Mouse (Mus musculus) ovary, postnatal 14 days (tissue): Measurements from ENCODE around the gene Them4.

Source experiments
- DNase-seq: peaks from one replicate; pipeline ENCODE4 v3.0.0; 2022; ENCODE audit warnings: low spot score

The Them4 gene

GRCm38 (mm10) chr3:94368631-94369030, 58.7 kb downstream of the Them4 start:
- DNase-seq, result no peak

DNA sequence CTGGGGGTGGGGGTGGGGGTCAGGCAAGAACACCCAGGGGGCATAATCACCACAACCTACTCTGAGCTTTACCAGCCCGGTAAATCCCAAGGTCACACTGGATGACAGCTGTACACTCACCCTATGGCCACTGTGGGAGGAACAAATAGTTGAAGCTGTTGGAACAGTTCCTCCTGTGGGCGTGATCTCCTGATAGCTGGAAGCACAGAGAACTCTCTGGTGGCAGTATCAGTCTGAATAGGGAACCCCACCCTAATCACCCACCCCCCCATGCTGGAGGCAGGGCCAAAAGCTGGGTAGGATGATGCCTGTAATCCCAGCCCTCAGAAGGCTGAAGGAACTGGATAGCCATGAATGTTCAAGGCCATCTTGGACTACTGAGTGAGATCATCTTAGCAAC, 59.8 kb downstream of the Them4 start:
- no peak for DNase-seq

GRCm38 (mm10) chr3:94371637-94372036, 61.7 kb downstream of the Them4 start:
- DNase-seq, result peak; percentile 79

DNA sequence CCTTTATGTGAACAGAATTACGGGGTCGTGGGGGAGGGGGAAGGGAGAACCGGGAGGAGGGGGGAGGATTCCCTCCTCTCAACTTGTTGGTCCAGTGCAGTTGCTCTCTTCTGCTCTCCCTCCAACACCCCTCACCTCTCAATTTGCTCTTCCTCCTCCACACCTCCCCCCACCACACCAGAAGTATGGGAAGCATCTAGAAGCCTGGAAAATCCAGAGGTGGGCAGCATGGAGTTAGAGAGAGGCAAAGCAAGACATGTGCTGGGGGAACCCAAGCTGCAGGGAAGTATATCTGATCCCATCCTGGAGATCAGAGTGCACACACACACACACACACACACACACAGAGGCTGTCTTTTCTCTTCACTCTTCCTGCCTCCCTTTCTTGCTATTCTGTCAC, 62.1 kb downstream of the Them4 start:
- no peak for DNase-seq

DNA sequence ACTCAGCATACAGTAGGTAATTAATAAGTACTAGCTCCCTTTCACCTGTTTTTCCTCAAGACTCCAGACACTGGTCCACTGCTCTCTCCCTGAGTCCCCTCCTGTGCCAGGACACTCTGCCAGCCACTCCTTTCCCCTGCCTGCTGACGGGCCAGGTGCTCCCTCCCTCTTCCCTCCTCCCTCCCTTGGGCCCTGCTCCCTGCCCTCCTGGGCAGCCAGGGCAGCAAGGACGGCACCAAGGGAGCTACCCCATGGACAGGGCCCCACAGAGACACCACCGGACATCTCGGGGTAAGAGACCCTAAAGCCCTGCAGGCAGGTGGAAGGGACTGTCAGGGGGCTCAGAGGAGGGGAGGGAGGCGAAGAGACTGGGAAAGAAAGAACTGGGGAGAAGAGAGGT, 62.8 kb downstream of the Them4 start, which contains the start of gene Rorc:
Gene Rorc, plus strand, starts transcription at position 154 of the 400 bp plus-strand sequence.
- DNase-seq, result peak; percentile 42

DNA sequence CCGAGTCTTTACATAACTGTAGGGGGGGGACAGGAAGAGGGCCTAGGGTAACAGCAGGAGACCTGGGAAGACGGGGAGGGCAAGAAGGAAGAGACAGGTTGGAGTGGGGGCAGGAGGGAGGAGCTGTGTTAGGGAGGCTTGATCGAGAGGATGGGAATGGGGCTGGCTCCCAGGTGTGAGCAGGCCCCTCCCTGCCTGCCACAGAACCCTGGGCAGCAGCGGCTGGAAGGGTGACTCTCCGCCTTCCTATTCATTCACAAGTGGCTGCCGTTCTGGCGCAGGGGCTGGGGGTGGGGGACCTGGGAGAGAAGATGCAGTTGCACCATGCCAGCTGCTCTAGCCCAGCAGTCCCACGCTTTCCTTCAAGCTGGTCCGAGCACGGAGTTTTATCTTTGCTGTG, 63.2 kb downstream of the Them4 start:
- no peak for DNase-seq

DNA sequence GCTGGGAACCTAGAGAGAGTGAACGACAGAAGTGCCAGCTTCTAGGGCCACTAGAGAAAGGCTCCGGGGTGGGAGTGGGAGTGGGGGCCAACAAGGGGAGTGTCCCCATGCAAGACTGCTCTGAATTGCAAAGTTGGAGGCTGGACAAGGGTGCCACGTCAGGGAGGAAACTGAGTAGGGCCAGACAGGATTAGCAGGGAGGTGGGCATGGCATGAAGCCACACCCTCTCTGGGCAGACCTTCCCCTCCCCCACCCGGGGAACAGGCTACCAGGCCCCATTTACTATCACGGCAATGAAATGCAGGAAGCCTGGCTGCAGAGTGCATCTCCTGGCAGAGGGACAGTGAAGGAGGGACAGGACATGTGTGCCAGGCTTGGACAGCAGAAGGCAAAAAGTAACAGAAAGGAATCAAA, 63.7 kb downstream of the Them4 start:
- no peak for DNase-seq

DNA sequence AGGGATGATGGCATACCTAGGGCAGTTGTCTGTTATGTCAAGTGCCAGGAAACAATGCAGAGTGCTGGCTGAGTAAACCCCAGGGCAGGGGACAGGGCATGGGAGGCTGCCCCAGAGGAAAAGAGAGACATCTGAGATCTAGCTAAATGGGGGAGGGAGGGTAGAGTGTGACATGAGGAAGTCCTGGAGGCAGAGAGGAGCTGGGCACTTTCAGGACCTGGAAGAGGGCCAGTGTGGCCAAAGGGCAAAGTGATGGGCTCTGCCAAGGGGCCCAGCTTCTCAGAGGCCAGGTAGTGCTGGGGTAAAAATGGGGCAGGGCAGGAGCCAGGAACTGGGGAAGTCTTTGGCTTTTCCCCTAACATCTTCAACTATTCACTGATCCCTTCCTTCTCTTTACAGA, 64.7 kb downstream of the Them4 start:
- DNase-seq, result no peak

DNA sequence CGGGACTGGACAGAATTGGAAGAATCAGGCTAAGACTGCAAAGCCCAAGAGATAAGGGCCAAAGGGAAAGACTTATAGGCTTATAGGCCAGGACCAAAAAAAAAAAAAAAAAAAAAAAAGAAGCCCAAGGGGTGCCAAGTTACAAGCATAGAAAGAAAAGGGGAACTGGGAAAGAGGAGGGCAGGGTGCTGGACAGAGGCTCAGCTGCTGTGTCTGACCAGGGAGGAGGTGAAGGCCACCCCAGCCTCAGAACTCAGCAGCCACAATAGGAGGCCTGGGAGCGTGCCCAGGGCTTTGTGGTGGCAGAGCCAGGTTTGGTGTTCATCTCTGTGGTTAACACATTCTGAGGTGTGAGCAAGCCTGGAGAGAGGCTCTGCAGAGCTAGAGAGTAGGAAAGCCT, 65.3 kb downstream of the Them4 start:
- no peak for DNase-seq

DNA sequence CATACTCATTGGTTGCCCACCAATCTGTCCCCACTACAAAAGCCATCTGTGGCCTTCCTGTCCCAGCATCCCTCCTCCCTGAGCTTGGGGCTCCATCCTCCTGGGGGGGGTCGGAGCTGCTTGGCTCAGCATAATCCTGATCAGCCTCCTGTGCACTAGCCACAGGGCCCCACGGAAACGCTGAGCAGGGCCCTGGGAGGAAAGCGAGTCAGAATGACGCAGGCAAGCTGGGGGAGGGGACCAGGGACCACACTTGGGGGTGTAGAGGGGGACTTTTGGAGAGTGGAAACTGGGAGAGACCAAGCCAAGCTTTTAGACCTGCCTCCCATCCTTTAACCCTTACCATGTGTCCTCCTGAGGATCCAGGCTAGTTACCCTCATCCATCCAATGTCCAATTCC, 66.0 kb downstream of the Them4 start:
- no peak for DNase-seq

DNA sequence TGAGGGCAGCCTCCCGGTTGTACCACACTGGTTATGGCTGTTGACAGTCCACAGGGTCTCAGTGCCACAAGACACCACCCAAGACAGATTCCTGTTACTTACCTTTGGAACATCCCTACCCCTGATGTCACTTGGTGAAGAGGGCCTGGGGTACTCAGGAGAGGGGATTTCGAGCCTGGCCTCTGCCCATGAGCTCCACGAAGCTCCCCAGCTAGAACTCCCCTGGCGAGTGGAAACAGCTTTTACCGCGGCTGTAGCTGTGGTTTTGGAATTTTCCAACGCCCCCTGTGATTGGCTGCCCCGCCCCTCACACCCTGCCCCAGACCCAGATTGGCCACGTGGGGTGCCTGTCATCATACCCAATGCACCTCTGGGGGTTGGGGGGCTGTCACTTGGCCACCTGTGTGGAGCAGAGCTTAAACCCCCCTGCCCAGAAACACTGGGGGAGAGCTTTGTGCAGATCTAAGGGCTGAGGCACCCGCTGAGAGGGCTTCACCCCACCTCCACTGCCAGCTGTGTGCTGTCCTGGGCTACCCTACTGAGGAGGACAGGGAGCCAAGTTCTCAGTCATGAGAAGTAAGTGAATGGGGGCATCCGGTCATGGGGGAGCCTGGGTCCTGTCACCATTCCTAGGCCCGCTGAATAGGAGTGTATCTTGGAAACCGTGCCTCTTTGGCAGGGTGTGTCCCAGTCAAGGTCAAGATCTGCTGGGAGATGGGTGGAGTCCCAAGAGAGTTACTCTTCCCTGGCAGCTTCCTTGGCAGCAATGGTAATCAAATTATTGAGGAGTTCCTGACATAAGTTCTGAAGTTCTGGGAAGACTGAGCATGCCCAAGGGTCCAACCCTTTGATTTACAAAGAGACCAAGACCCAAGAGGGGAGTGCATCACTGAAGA, 67.4 kb downstream of the Them4 start:
- no peak for DNase-seq

DNA sequence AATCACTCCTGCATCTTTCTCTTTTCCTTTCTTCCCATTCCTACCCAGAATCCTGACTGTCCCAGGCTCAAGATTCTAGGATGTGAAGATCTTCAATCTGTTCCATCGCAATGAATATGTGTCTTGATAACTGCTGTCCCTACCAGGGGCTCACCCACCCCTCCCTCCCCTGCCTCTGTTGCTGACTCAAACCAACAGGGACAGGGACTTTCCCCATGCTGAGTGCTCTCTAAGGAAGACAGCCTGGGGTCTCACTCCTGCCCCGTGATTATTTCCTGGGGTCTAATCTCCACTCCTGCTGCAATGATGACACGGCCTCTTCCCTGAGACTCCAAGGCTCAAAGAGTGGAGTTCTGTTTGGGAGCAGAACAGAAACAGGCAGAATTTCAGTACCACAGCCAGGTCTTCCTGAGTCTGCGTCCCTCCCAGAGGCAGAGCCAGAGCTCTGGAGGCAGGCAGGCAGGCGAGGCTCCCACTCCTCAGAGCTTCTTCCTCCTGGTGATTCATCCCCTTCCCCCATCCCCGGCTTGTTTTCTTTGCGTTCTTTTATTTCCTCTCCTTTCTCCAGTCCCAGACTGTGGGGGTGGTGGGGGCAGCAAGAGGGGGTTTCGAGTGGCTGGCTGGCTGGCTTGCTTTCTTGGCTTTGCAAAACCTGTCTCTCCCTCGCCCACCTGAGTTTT, 70.1 kb downstream of the Them4 start:
- DNase-seq, result no peak
